Mouse (Mus musculus) T-helper 2 cell (primary cell): ENCODE measurements around the gene Fthl17a.

Experiments
- in situ Hi-C: fragments of 300-600 bp; cut with MboI, MseI; formaldehyde crosslinking; loops from one replicate; pipeline ENCODE4 v1.15.1; 2025; ENCODE audit warnings: high pct_unique_total_duplicates

Gene Fthl17a

DNA sequence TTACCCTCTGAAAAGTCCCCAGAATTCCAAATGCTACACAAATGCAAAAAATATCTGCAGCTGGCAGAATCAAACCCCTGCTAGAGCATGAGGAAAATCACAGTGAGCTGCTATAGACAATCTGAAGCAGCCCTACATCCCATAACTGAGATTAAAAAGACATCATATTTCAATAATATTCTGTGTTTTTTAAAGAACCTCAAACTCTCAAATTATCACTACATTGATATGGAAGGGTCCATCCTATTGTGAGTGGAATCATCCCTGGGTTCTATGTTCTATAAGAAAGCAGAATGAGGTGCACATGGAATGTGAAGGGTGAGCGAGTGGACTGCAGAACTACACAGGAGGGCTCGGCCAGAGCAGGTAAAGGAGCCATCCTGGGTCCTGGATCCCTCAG is at the start of gene Fthl17a:
TSS of gene Fthl17a (plus strand) at position 301 of the 400 bp plus-strand sequence.
- in situ Hi-C loops = no loop called here

DNA sequence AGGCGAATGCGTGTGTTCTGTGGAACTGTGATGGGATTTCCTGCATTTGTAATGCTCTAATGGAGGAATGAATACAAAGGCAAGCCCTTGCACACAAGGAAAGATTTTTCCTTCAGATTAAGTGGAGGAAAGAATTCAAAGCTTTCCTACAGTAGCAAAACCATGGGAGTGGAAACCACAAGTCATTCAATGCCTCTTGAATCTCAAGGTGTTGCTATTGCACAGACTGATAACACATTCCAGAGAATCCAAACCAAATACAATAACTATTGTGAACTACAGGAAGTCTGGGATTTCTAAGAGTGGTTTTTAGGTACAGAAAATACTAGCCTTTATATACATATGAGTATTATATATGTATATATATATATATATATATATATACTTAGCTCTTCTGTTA is 42.5 kb upstream of the Fthl17a start:
- in situ Hi-C loops = no loop called here

DNA sequence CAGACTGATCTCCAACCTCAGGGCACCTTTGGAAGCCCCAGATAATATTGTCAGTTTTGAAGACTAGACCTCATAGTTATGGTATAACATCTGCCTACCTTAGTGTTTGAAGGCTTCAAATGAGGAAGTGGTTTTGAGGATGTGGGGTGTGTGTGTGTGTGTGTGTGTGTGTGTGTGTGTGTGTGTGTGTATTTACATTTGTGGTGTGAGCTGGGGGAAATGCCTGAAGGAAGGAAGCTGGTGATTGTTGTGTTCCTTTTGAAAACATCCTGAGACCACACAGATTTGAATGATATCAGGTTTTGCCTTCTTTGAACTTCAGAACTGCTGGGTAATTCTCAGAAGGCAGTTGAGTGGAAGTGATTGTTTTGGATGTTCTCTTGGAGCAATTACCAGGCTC is 22.6 kb upstream of the Fthl17a start:
- in situ Hi-C loops = no loop called here

DNA sequence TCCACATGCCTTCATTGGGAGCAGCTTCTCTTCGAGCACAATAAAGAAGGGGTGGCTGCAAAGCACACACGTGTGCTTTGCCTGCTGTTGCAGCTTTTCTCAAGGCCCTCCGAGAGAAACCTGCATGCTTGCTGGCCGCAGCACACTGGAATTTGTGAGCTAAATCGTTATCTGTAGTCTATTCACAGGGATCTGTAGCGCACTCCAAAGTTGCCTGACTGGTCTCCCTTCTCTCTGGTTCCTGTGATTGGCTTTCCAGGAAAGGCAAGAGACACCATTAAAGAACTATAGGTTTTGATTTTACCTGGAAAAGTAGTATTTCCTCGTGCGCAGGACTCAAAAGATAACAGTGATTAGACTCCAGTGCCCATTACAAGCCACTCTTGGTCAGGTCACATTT is 22.3 kb downstream of the Fthl17a start:
- in situ Hi-C loops = no loop called here

DNA sequence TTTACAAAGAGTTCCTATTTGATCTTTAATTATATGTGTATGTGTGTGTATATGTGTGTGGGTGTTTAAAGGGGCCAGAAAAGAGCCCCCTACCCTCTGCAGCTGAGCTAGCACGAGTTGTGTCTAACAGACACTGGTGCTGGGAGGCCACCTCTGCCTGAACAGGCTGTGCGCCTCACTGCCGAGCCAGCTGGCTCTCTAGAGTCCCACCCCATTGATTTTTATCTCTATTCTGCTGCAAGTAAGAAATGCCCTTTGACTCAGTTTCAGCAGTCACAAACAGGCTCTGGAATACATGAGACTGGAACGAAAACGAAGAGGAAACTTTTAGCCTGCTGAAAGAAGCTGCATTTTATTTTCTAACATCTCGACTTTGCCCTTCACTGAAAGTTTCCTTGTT is 22.8 kb downstream of the Fthl17a start:
- in situ Hi-C loops = no loop called here

DNA sequence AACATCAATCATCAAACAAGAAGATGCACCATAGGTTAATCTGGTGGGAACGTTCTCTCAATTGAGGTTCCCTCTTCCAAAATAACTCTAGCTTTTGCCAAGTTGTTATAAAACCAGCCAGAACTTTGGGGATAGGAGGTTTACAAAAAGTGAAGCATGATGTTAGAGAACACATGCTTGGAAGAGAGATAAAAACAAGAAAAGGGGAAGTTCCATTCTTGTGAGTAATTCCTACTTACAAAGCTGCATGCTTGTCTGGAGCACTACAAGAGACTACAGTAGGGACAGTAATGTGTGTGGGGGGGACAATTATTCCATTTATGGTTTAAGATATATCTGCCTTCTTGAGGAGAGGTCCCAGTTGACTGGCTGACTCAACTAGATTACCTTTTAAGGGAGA is 40.4 kb downstream of the Fthl17a start:
- in situ Hi-C loops = no loop called here

DNA sequence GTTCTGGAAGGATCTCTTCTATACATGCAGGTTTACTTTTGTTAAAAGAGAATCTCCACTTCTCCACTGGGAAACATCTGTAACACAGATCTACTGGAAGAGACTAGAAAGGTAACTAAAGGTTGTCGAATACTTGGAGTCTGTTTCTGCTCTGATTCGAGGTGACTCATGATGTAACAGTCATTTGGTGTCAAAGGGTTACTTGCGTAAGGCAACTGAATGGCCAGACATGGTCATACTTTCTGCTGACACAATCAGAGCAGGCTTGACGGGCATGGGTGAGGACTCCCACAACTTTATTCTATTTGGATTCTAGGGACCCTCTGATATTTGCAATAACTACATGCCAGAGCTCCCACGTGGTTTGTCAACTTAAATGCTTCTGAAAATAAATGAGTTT is 43.3 kb downstream of the Fthl17a start:
- in situ Hi-C loops = no loop called here

GRCm38 (mm10) chrX:85294001-85294400 is 44.5 kb downstream of the Fthl17a start:
- in situ Hi-C loops = no loop called here

- in situ Hi-C loops = no loop called here
These were observed 55.2 kb downstream of the Fthl17a start for GRCm38 (mm10) chrX:85304674-85305073.

DNA sequence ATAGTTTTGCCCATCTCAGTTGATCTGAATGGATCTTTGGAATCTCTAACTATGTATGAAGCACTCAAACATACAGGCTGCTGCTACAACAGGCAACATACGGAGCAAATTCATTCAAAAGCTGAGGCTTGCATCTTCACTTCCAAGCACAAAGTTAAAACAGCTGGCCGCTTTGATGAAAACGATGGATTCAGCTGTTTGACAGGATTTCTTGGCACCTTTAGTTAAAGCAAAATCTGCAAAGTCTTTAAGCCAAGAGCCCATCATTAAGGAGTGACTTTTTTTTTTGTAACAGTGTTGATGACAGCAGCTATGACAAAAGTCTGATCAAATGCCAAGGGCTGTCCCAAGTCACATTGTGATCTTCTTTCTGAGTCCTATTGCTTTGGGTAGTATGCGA is 69.1 kb downstream of the Fthl17a start:
- in situ Hi-C loops = loop anchor here (5.0 to 10.0 kb wide), 2 partner anchors 351 to 1146 kb away; no protein-coding TSS in a partner anchor

DNA sequence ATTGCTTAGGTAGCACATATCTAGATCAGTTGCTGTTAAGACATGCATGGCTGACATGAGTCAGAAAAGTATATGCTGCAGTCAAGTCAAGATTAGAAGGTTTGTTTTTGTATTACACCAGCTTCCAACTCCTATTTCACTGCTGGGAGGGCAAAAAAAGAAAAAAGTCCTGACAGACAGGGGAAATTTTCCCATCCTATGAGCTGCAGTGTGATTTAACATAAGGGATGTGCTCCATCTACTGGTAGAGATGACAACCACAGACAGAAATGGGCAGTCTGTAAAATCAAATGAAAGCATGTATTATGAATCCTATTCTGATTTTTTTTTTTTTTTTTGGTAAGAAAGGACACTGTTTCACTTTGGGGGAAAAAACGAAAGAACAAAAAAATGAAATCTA is 69.7 kb downstream of the Fthl17a start:
- in situ Hi-C loops = loop anchor here (5.0 to 10.0 kb wide), 2 partner anchors 352 to 1146 kb away; no protein-coding TSS in a partner anchor
